Mouse (Mus musculus) heart, adult 2 months (tissue): ENCODE measurements around the gene Katnbl1. TPM values are rescaled to one million over a fixed set of nuclear protein-coding genes. Genes with fewer than 3 reads are reported as not detected.

Experiments
- DNase-seq, 2 experiments: peaks; one replicate each; pipeline ENCODE4 v3.0.0; 2021
- H3K27ac ChIP-seq: fragments of 200-600 bp; 2 replicates; pipeline ENCODE4 v1.8.1; 2022
- H3K27me3 ChIP-seq: fragments of 200-500 bp; 2 replicates; pipeline ENCODE4 v1.6.1; 2012; ENCODE audit warnings: mild to moderate bottlenecking, low read length, inconsistent platforms, mixed read lengths; ENCODE audit not compliant: control insufficient read depth, insufficient read depth
- H3K36me3 ChIP-seq: fragments of 200-500 bp; 2 replicates; pipeline ENCODE4 v1.6.1; 2012; ENCODE audit warnings: low read length, inconsistent platforms; ENCODE audit not compliant: control insufficient read depth, insufficient read depth
- H3K4me1 ChIP-seq: fragments of 200-500 bp; 2 replicates; pipeline ENCODE4 v1.6.1; 2011; ENCODE audit warnings: low read length; ENCODE audit not compliant: control insufficient read depth, insufficient read depth
- H3K4me3 ChIP-seq: fragments of 200-600 bp; 2 replicates; pipeline ENCODE4 v1.8.1; 2022
- H3K79me2 ChIP-seq: fragments of 200-500 bp; replicated peaks from 2 replicates; pipeline ENCODE4 v1.6.1; 2012; ENCODE audit warnings: mild to moderate bottlenecking, inconsistent platforms, low read length, moderate library complexity, mixed read lengths; ENCODE audit not compliant: control insufficient read depth, insufficient read depth
- H3K9ac ChIP-seq: fragments of 200-500 bp; 2 replicates; pipeline ENCODE4 v1.6.1; 2012; ENCODE audit warnings: low read depth, mild to moderate bottlenecking, control low read depth, inconsistent platforms, low read length, mixed read lengths
- CTCF ChIP-seq: fragments of 200-600 bp; IDR thresholded peaks from 2 replicates; pipeline ENCODE4 v1.8.1; 2022; ENCODE audit warnings: antibody characterized with exemption, mild to moderate bottlenecking, moderate library complexity
- EP300 ChIP-seq: fragments of 200-500 bp; IDR thresholded peaks from 2 replicates; pipeline ENCODE4 v1.6.1; 2011; ENCODE audit warnings: low read depth, low read length, control low read depth; ENCODE audit not compliant: insufficient read depth
- POLR2A ChIP-seq: fragments of 200-500 bp; IDR thresholded peaks from 2 replicates; pipeline ENCODE4 v1.6.1; 2011; ENCODE audit warnings: mild to moderate bottlenecking, low read depth, low read length, control low read depth; ENCODE audit not compliant: insufficient read depth
- WGBS: fragments of 180-500 bp; shearing (Covaris S2); methylation state at CpG from one replicate; pipeline ENCODE4 v1.1.7; 2018; 5-methylcytosine and 5-hydroxymethylcytosine counted together
- intact Hi-C: fragments of 180-260 bp; cut with DNase I; formaldehyde crosslinking; loops from one replicate; pipeline ENCODE4 v1.15.1; 2025
- polyA plus RNA-seq: library from polyadenylated mRNA; depleted of rRNA; stranded (reverse); fragments of >200 nt; gene quantifications from 2 replicates; pipeline ENCODE4 v1.2.3, GENCODE M21; 2012
- total RNA-seq, 2 experiments: library from RNA; stranded (reverse); gene quantifications; 2 replicates each; pipeline ENCODE4 v1.2.3; 2021

Katnbl1 gene
- total and polyA plus RNA-seq, 3 experiments, result 1.2 to 4.4 (median 3.9) TPM

DNA sequence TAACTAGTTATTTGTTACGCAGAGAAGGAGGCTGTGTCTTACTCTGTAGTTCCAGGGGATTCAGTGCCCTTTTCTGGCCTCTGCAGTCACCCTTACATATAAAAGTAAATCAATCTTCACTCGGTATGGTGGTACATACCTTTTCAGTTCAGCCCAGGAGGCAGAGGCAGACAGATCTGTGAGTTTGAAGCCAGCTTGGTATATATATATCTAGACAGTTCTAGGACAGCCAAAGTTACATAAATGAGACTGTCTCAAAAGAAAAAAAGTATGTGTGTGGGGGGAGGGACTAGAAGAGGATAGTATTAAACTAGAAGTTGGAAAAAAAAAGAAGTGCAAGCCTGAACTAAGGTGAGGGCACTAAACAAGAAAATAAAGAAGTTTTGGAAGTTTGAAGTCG lies 30.8 kb upstream of the Katnbl1 start:
- no peaks in the 10 kb centered on the region for H3K79me2 ChIP-seq
- H3K9ac ChIP-seq, result no peak overlapping the region
- no peaks in the 10 kb centered on the region; the same call in 1 of the 2 replicates for H3K36me3 ChIP-seq
- no peak overlapping the region for H3K27ac ChIP-seq
- intact Hi-C loops, result no loop called here
- H3K4me1 ChIP-seq, result no peaks in the 10 kb centered on the region
- no peak for DNase-seq
- H3K27me3 ChIP-seq, result no peaks in the 10 kb centered on the region
- TF ChIP-seq CTCF (no peak), POLR2A (no peak), EP300 (no peak)
- WGBS, result 80% methylated on average over 3 of the region's 3 CpGs
- no peak overlapping the region for H3K4me3 ChIP-seq

DNA sequence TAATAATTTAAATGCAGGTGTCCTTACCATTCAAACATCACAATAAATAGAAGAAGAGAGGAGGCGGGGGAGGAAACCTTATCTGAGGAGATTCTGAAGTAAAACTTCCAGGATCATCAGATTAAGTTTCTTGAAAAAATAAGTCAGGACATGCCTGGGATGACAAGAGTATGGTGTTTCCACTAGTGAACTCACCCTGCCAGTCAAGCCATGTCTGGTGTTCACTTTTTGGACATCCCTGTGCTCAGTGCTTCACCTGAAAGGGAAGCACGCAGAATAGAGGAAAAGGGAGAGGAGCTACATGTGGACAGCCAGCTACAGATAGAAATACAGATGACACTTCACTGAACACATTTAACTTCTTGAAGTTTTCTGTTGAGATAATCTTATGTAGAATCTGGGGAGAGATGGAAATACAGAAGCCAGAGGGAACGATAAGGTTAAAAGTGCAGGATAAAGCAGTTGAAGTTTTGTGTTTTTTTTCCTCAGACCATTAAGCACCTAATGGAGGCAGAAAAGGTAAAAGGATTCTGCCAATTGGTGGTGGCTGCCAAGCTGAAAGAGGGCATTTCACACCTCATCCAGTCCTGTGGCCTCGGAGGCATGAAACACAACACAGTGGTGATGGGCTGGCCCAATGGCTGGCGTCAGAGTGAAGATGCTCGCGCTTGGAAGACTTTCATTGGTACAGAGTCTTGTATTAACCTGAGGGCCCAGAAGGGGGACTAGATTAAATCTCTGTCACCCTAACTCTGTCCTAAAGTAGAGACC lies 25.1 kb upstream of the Katnbl1 start:
- Histone ChIP-seq H3K27ac (no peak overlapping the region), H3K79me2 (no peaks in the 10 kb centered on the region), H3K4me1 (no peaks in the 10 kb centered on the region), H3K27me3 (no peaks in the 10 kb centered on the region), H3K4me3 (no peak overlapping the region), H3K9ac (no peak overlapping the region), H3K36me3 (peaks cover 3% of the 10 kb centered on the region)
- DNase-seq, result no peak
- intact Hi-C loops, result no loop called here
- TF ChIP-seq POLR2A (no peak), CTCF (no peak), EP300 (no peak)
- 85% methylated on average over 7 of the region's 7 CpGs for WGBS

- no peak overlapping the region for H3K9ac ChIP-seq
- H3K36me3 ChIP-seq, result peaks cover 3% of the 10 kb centered on the region
- H3K4me3 ChIP-seq, result no peak overlapping the region
- DNase-seq, result no peak
- no peak overlapping the region for H3K27ac ChIP-seq
- H3K27me3 ChIP-seq, result no peaks in the 10 kb centered on the region
- no peaks in the 10 kb centered on the region for H3K4me1 ChIP-seq
- H3K79me2 ChIP-seq, result no peaks in the 10 kb centered on the region
- 59% methylated on average over 2 of the region's 2 CpGs for WGBS
- TF ChIP-seq EP300 (no peak), POLR2A (no peak), CTCF (no peak)
- intact Hi-C loops, result no loop called here
Observed at GRCm38 (mm10) chr2:112359611-112360010, 19.4 kb upstream of the Katnbl1 start.

DNA sequence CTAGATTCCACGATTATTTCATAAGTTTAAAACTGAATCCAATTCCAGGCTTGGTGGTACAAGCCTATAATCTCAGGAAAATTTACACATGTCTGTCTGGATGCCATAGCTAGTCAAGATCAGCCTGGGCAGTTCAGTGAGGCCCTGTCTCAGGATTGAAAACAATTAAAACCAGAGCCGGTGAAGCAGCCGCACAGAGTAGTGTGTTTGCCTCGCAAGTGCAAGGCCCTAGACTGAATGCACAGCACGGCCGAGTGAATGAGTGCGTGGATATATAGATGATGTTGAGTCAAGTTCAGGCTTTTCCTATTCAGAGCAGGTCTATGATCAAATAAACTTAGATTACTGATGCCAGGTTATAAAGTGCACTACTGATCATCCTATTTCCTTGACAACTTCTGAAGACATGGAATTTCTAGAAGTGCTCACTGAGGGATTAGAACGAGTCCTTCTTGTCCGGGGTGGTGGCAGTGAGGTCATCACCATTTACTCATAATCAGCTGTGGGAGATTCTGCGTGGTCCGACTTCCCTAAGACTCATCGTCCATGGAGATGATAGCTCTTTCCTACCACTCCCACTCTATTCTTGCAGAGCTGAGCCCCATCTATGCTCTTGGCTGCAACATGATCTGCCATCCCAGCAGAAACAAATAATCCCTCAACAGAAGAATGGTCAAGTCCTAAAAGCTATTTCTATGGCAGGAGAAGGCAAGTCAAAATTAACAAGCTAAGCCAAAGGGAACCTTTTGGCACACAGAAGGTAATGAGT lies 18.8 kb upstream of the Katnbl1 start:
- Histone ChIP-seq H3K27ac (no peak overlapping the region), H3K36me3 (peaks cover 3% of the 10 kb centered on the region)
- 86% methylated on average over 12 of the region's 12 CpGs for WGBS

GRCm38 (mm10) chr2:112360781-112361169 lies 18.2 kb upstream of the Katnbl1 start:
- DNase-seq, result no peak

More for the DNA sequence above, 18.8 kb upstream of the Katnbl1 start:
- no peak for DNase-seq
- no peak for TF ChIP-seq CTCF
- no peak for TF ChIP-seq POLR2A
- no peak for TF ChIP-seq EP300
- Histone ChIP-seq H3K9ac (no peak overlapping the region), H3K79me2 (no peaks in the 10 kb centered on the region), H3K4me3 (no peak overlapping the region), H3K27me3 (no peaks in the 10 kb centered on the region), H3K4me1 (no peaks in the 10 kb centered on the region)
- intact Hi-C loops, result no loop called here

DNA sequence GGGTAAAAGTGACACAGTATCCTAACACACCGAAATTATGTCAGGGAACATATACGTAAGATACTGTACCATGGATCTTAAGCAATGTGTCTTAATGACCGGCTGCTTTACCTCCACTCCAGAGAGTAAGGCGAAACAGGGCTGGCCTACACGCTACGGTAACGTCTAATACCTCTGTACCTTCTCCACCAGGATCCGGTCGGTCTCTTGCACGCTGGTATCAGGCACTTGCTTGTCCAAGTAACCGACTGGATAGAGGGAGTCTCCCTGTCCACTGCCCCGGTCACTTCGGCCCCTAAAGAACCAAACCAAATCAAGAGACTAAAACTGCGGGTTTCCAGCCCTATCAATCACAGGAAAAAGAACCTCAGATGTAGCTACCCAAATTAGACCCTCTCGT lies 11.8 kb upstream of the Katnbl1 start:
- no peaks in the 10 kb centered on the region for H3K27me3 ChIP-seq
- H3K4me3 ChIP-seq, result peak overlapping the region; percentile 83
- H3K79me2 ChIP-seq, result no peaks in the 10 kb centered on the region
- peaks cover 5% of the 10 kb centered on the region for H3K36me3 ChIP-seq
- H3K27ac ChIP-seq, result peak overlapping the region; percentile 90
- H3K4me1 ChIP-seq, result peaks cover 3% of the 10 kb centered on the region
- intact Hi-C loops, result loop anchor here (1.0 kb wide), 1 partner anchor 88 kb away; no protein-coding TSS in a partner anchor
- 13% methylated on average over 15 of the region's 15 CpGs for WGBS
- TF ChIP-seq POLR2A (no peak), CTCF (no peak), EP300 (no peak)
- H3K9ac ChIP-seq, result peak overlapping the region; percentile 7
- DNase-seq, result peak in 1 of 2 experiments; percentile 27

More at GRCm38 (mm10) chr2:112360781-112361169, 18.2 kb upstream of the Katnbl1 start:
- TF ChIP-seq CTCF (no peak), POLR2A (no peak), EP300 (no peak)
- no peak overlapping the region for H3K9ac ChIP-seq
- no peak overlapping the region for H3K4me3 ChIP-seq
- no peaks in the 10 kb centered on the region for H3K79me2 ChIP-seq
- H3K4me1 ChIP-seq, result no peaks in the 10 kb centered on the region
- intact Hi-C loops, result no loop called here
- WGBS, result 77% methylated on average over 2 of the region's 2 CpGs
- no peak overlapping the region for H3K27ac ChIP-seq
- peaks cover 3% of the 10 kb centered on the region for H3K36me3 ChIP-seq
- H3K27me3 ChIP-seq, result no peaks in the 10 kb centered on the region
